Mouse (Mus musculus) neural tube, embryonic 13.5 days (tissue): ENCODE data around the gene Dennd6a. TPM values are rescaled to one million over a fixed set of nuclear protein-coding genes. Genes with fewer than 3 reads are reported as not detected.
"Not testable (repeated sequence)": the region's sequence is repeated elsewhere in the genome, so short reads cannot be mapped to it uniquely, and the experiment has no call there.

ENCODE experiments used
- ATAC-seq: fragments of 200-750 bp; cut with Nextera tagmentation; 2 replicates; pipeline ENCODE4 v1.8.0; 2017; ENCODE audit warnings: low read depth, mild to moderate bottlenecking, moderate TSS enrichment, moderate library complexity
- H3K27ac ChIP-seq: fragments of 300-500 bp; sonication (generic); replicated peaks from 2 replicates; pipeline ENCODE4 v1.5.1; 2015; ENCODE audit warnings: moderate library complexity, mild to moderate bottlenecking, inconsistent platforms
- H3K27me3 ChIP-seq: fragments of 300-500 bp; sonication (generic); 2 replicates; pipeline ENCODE4 v1.6.1; 2015; ENCODE audit warnings: mild to moderate bottlenecking, inconsistent platforms
- H3K36me3 ChIP-seq: fragments of 300-500 bp; sonication (generic); 2 replicates; pipeline ENCODE4 v1.6.1; 2015; ENCODE audit warnings: mild to moderate bottlenecking, inconsistent platforms
- H3K4me1 ChIP-seq: fragments of 300-500 bp; sonication (generic); replicated peaks from 2 replicates; pipeline ENCODE4 v1.6.1; 2015; ENCODE audit warnings: inconsistent platforms
- H3K4me2 ChIP-seq: fragments of 300-500 bp; sonication (generic); 2 replicates; pipeline ENCODE4 v1.6.1; 2015; ENCODE audit warnings: inconsistent platforms, mild to moderate bottlenecking, moderate library complexity
- H3K4me3 ChIP-seq: fragments of 300-500 bp; sonication (generic); 2 replicates; pipeline ENCODE4 v1.5.1; 2015; ENCODE audit warnings: mild to moderate bottlenecking, inconsistent platforms
- H3K9ac ChIP-seq: fragments of 300-500 bp; sonication (generic); 2 replicates; pipeline ENCODE4 v1.6.1; 2015; ENCODE audit warnings: moderate library complexity, mild to moderate bottlenecking, inconsistent platforms
- H3K9me3 ChIP-seq: fragments of 300-500 bp; sonication (generic); 2 replicates; pipeline ENCODE4 v1.6.1; 2016; ENCODE audit warnings: inconsistent platforms
- WGBS: fragments of 180-500 bp; shearing (Covaris S2); methylation state at CpG from one replicate; pipeline ENCODE4 v1.1.7; 2015; 5-methylcytosine and 5-hydroxymethylcytosine counted together
- polyA plus RNA-seq: library from polyadenylated mRNA; unstranded; fragments of >200 nt; fragmentation: Nextera tagmentation; extraction: Ambion mirVana; gene quantifications from 2 replicates; pipeline ENCODE4 v1.2.1, GENCODE M21; 2015

The Dennd6a gene
- 19.5 and 26.6 TPM in 2 replicates for polyA plus RNA-seq

- 85% methylated on average over 5 of the region's 5 CpGs for WGBS
Observed at GRCm38 (mm10) chr14:26573556-26573955, at the start of gene Dennd6a. TSS of gene Dennd6a (plus strand) at chr14:26573856.

GRCm38 (mm10) chr14:26525955-26526354, 47.7 kb upstream of the Dennd6a start:
- no peak for ATAC-seq
- H3K27ac ChIP-seq, result no peak overlapping the region

More at GRCm38 (mm10) chr14:26573556-26573955, at the start of gene Dennd6a:
- H3K4me1 ChIP-seq, H3K4me2 ChIP-seq, H3K9me3 ChIP-seq, H3K4me3 ChIP-seq, ATAC-seq, H3K36me3 ChIP-seq, H3K9ac ChIP-seq, H3K27me3 ChIP-seq, H3K27ac ChIP-seq: not testable (repeated sequence)

GRCm38 (mm10) chr14:26528296-26528695, 45.4 kb upstream of the Dennd6a start:
- Histone ChIP-seq H3K4me3 (no peak overlapping the region), H3K4me2 (no peak overlapping the region), H3K9me3 (no peaks in the 10 kb centered on the region), H3K27ac (no peak overlapping the region), H3K36me3 (0 out of 2 replicates have a peak, but pooled peaks cover 3% of the 10 kb centered on the region), H3K9ac (no peak overlapping the region), H3K4me1 (peaks cover 55% of the 10 kb centered on the region), H3K27me3 (no peaks in the 10 kb centered on the region)
- ATAC-seq, result no peak
- 80% methylated on average over 2 of the region's 2 CpGs for WGBS

More at GRCm38 (mm10) chr14:26525955-26526354, 47.7 kb upstream of the Dennd6a start:
- Histone ChIP-seq H3K4me2 (no peak overlapping the region), H3K4me1 (peaks cover 37% of the 10 kb centered on the region), H3K4me3 (no peak overlapping the region), H3K27me3 (no peaks in the 10 kb centered on the region), H3K9me3 (no peaks in the 10 kb centered on the region), H3K9ac (no peak overlapping the region), H3K36me3 (0 out of 2 replicates have a peak, but pooled peaks cover 3% of the 10 kb centered on the region)
- WGBS, result 37% methylated on average over 3 of the region's 3 CpGs

- no peaks in the 10 kb centered on the region for H3K27me3 ChIP-seq
- 68% methylated on average over 7 of the region's 7 CpGs for WGBS
- H3K4me2 ChIP-seq, result peak overlapping the region; percentile 23
Observed at GRCm38 (mm10) chr14:26530350-26530749, 43.3 kb upstream of the Dennd6a start.

GRCm38 (mm10) chr14:26531410-26532313, 42.0 kb upstream of the Dennd6a start:
- no peak overlapping the region for H3K27ac ChIP-seq
- H3K4me2 ChIP-seq, result peak overlapping the region; percentile 97
- H3K4me3 ChIP-seq, result no peak overlapping the region
- H3K4me1 ChIP-seq, result peaks cover 64% of the 10 kb centered on the region
- no peak for ATAC-seq
- 0 out of 2 replicates have a peak, but pooled peaks cover 3% of the 10 kb centered on the region for H3K36me3 ChIP-seq
- no peaks in the 10 kb centered on the region for H3K9me3 ChIP-seq
- 82% methylated on average over 10 of the region's 10 CpGs for WGBS
- H3K27me3 ChIP-seq, result no peaks in the 10 kb centered on the region
- no peak overlapping the region for H3K9ac ChIP-seq

More at GRCm38 (mm10) chr14:26530350-26530749, 43.3 kb upstream of the Dennd6a start:
- H3K4me1 ChIP-seq, result peaks cover 64% of the 10 kb centered on the region
- ATAC-seq, result no peak
- H3K9ac ChIP-seq, result no peak overlapping the region
- no peak overlapping the region for H3K27ac ChIP-seq
- 0 out of 2 replicates have a peak, but pooled peaks cover 3% of the 10 kb centered on the region for H3K36me3 ChIP-seq
- no peaks in the 10 kb centered on the region for H3K9me3 ChIP-seq
- H3K4me3 ChIP-seq, result no peak overlapping the region

GRCm38 (mm10) chr14:26532752-26533151, 40.9 kb upstream of the Dennd6a start:
- H3K9me3 ChIP-seq, result no peaks in the 10 kb centered on the region
- no peaks in the 10 kb centered on the region for H3K27me3 ChIP-seq
- no peak overlapping the region for H3K27ac ChIP-seq
- H3K4me2 ChIP-seq, result peak overlapping the region; percentile 97
- peak overlapping the region; percentile 95 for H3K9ac ChIP-seq
- H3K4me1 ChIP-seq, result peaks cover 58% of the 10 kb centered on the region
- 0 out of 2 replicates have a peak, but pooled peaks cover 3% of the 10 kb centered on the region for H3K36me3 ChIP-seq
- ATAC-seq, result no peak
- 59% methylated on average over 9 of the region's 9 CpGs for WGBS
- peak overlapping the region; percentile 87 for H3K4me3 ChIP-seq

GRCm38 (mm10) chr14:26533267-26533666, 40.4 kb upstream of the Dennd6a start:
- Histone ChIP-seq H3K27me3 (no peaks in the 10 kb centered on the region; the same call in 1 of the 2 replicates), H3K4me3 (peak overlapping the region; percentile 87), H3K4me1 (peaks cover 57% of the 10 kb centered on the region), H3K9me3 (no peaks in the 10 kb centered on the region), H3K27ac (no peak overlapping the region), H3K9ac (peak overlapping the region; percentile 95), H3K36me3 (0 out of 2 replicates have a peak, but pooled peaks cover 3% of the 10 kb centered on the region), H3K4me2 (peak overlapping the region; percentile 97)
- WGBS, result 17% methylated on average over 19 of the region's 19 CpGs
- ATAC-seq, result no peak

GRCm38 (mm10) chr14:26533821-26534756, 39.6 kb upstream of the Dennd6a start:
- Histone ChIP-seq H3K9me3 (no peaks in the 10 kb centered on the region), H3K36me3 (no peaks in the 10 kb centered on the region), H3K9ac (peak overlapping the region; percentile 95), H3K4me1 (peaks cover 51% of the 10 kb centered on the region), H3K27me3 (no peaks in the 10 kb centered on the region; the same call in 1 of the 2 replicates), H3K27ac (peak overlapping the region; percentile 92), H3K4me3 (peak overlapping the region; percentile 87), H3K4me2 (peak overlapping the region; percentile 97)
- under 1% methylated on average over 82 of the region's 92 CpGs for WGBS
- ATAC-seq, result peak; percentile 89

- H3K9me3 ChIP-seq, result no peaks in the 10 kb centered on the region
- H3K36me3 ChIP-seq, result no peaks in the 10 kb centered on the region
- peak within 1 kb of the TSS; percentile 95 for H3K9ac ChIP-seq
- H3K4me3 ChIP-seq, result peak within 1 kb of the TSS; percentile 87
- H3K27me3 ChIP-seq, result no peaks in the 10 kb centered on the region; the same call in 1 of the 2 replicates
- peak within 1 kb of the TSS; percentile 97 for H3K4me2 ChIP-seq
- peaks cover 42% of the 10 kb centered on the region for H3K4me1 ChIP-seq
- ATAC-seq, result peak; percentile 96
- WGBS, result 14% methylated on average over 31 of the region's 33 CpGs
- H3K27ac ChIP-seq, result peak within 1 kb of the TSS; percentile 92
Observed at GRCm38 (mm10) chr14:26534757-26535479, 38.7 kb upstream of the Dennd6a start, which contains the start of gene Slmap. TSS of gene Slmap (minus strand) at chr14:26534931.

GRCm38 (mm10) chr14:26539241-26539640, 34.4 kb upstream of the Dennd6a start:
- Histone ChIP-seq H3K27ac (no peak overlapping the region), H3K9ac (no peak overlapping the region), H3K36me3 (no peaks in the 10 kb centered on the region), H3K27me3 (no peaks in the 10 kb centered on the region; the same call in 1 of the 2 replicates), H3K9me3 (no peaks in the 10 kb centered on the region), H3K4me2 (no peak overlapping the region), H3K4me3 (no peak overlapping the region), H3K4me1 (0 out of 2 replicates have a peak, but pooled peaks cover 3% of the 10 kb centered on the region)
- ATAC-seq, result no peak
- 93% methylated on average over 4 of the region's 4 CpGs for WGBS

GRCm38 (mm10) chr14:26540577-26540976, 33.1 kb upstream of the Dennd6a start:
- Histone ChIP-seq H3K4me3 (no peak overlapping the region), H3K4me2 (no peak overlapping the region), H3K9ac (no peak overlapping the region), H3K27ac (no peak overlapping the region), H3K27me3 (no peaks in the 10 kb centered on the region; the same call in 1 of the 2 replicates), H3K9me3 (no peaks in the 10 kb centered on the region), H3K36me3 (no peaks in the 10 kb centered on the region), H3K4me1 (no peaks in the 10 kb centered on the region)
- no peak for ATAC-seq
- 74% methylated on average over 1 of the region's 1 CpGs for WGBS
